Mouse (Mus musculus): ENCODE data around the gene Casz1. TPM values are rescaled to one million over a fixed set of nuclear protein-coding genes. Genes with fewer than 3 reads are reported as not detected.

The Casz1 gene
- polyA plus RNA-seq, 2 experiments, result 0.32 to 0.39 TPM

GRCm38 (mm10) chr4:148866812-148867470 is 62.7 kb downstream of the Casz1 start:
- Histone ChIP-seq H3K27ac (no peak overlapping the region), H3K9me3 (ENCODE audit: control insufficient read depth, low read length) (no peaks in the 10 kb centered on the region), H3K27me3 (ENCODE audit: control insufficient read depth, insufficient read depth, low read length) (no peaks in the 10 kb centered on the region), H3K4me2 (ENCODE audit: low read depth) (no peak overlapping the region), H3K36me3 (replicated peaks; ENCODE audit: control insufficient read depth, insufficient read depth, low read depth) (no peaks in the 10 kb centered on the region), H3K4me1 (replicated peaks; ENCODE audit: control insufficient read depth in 2 of 2, insufficient read depth in 2 of 2, low read length in 1 of 2) (no peaks in the 10 kb centered on the region), H3K9ac (replicated peaks) (no peak overlapping the region), H3K4me3 (ENCODE audit: insufficient read depth in 1 of 2, low read depth in 2 of 2, low read length in 2 of 2) (no peak overlapping the region)
- no peak for DNase-seq (ENCODE audit: low read depth in 3 of 3, low spot score in 3 of 3)
- ATAC-seq (ENCODE audit: insufficient read depth), result no peak
- WGBS (ENCODE audit: insufficient replicate concordance), result 17% methylated on average over 12 of the region's 12 CpGs
- TF ChIP-seq CTCF (IDR thresholded peaks at IDR 0.05; ENCODE audit: low read depth) (no peak), EP300 (IDR thresholded peaks at IDR 0.05; ENCODE audit: low read depth) (no peak)

GRCm38 (mm10) chr4:148867721-148868397 is 63.6 kb downstream of the Casz1 start:
- H3K27me3 ChIP-seq (ENCODE audit: control insufficient read depth, insufficient read depth, low read length), result no peaks in the 10 kb centered on the region
- H3K4me3 ChIP-seq (ENCODE audit: insufficient read depth in 1 of 2, low read depth in 2 of 2, low read length in 2 of 2), result no peak overlapping the region
- ATAC-seq (ENCODE audit: insufficient read depth) (no peak), DNase-seq (ENCODE audit: low read depth in 3 of 3, low spot score in 3 of 3) (no peak)
- H3K4me2 ChIP-seq (ENCODE audit: low read depth), result no peak overlapping the region
- H3K4me1 ChIP-seq (replicated peaks; ENCODE audit: control insufficient read depth in 2 of 2, insufficient read depth in 2 of 2, low read length in 1 of 2), result no peaks in the 10 kb centered on the region
- TF ChIP-seq CTCF (IDR thresholded peaks at IDR 0.05; ENCODE audit: low read depth) (no peak), EP300 (IDR thresholded peaks at IDR 0.05; ENCODE audit: low read depth) (no peak)
- no peak overlapping the region for H3K9ac ChIP-seq (replicated peaks)
- 64% methylated on average over 11 of the region's 11 CpGs for WGBS (ENCODE audit: insufficient replicate concordance)
- no peak overlapping the region for H3K27ac ChIP-seq
- H3K36me3 ChIP-seq (replicated peaks; ENCODE audit: control insufficient read depth, insufficient read depth, low read depth), result no peaks in the 10 kb centered on the region
- H3K9me3 ChIP-seq (ENCODE audit: control insufficient read depth, low read length), result no peaks in the 10 kb centered on the region

- Histone ChIP-seq H3K9ac (replicated peaks) (no peak overlapping the region), H3K9me3 (ENCODE audit: control insufficient read depth, low read length) (no peaks in the 10 kb centered on the region), H3K4me3 (ENCODE audit: insufficient read depth in 1 of 2, low read depth in 2 of 2, low read length in 2 of 2) (no peak overlapping the region), H3K27ac (no peak overlapping the region), H3K4me1 (replicated peaks; ENCODE audit: control insufficient read depth in 2 of 2, insufficient read depth in 2 of 2, low read length in 1 of 2) (no peaks in the 10 kb centered on the region), H3K4me2 (ENCODE audit: low read depth) (no peak overlapping the region), H3K36me3 (replicated peaks; ENCODE audit: control insufficient read depth, insufficient read depth, low read depth) (no peaks in the 10 kb centered on the region), H3K27me3 (ENCODE audit: control insufficient read depth, insufficient read depth, low read length) (no peaks in the 10 kb centered on the region; the same call in 1 of the 2 replicates)
- ATAC-seq (ENCODE audit: insufficient read depth) (no peak), DNase-seq (ENCODE audit: low read depth in 3 of 3, low spot score in 3 of 3) (no peak)
- no peak for TF ChIP-seq EP300 (IDR thresholded peaks at IDR 0.05; ENCODE audit: low read depth)
- no peak for TF ChIP-seq CTCF (IDR thresholded peaks at IDR 0.05; ENCODE audit: low read depth)
- 64% methylated on average over 7 of the region's 7 CpGs for WGBS (ENCODE audit: insufficient replicate concordance)
Measured at GRCm38 (mm10) chr4:148869566-148869965, 65.3 kb downstream of the Casz1 start.

GRCm38 (mm10) chr4:148870496-148870895 is 66.3 kb downstream of the Casz1 start:
- DNase-seq (ENCODE audit: low read depth in 3 of 3, low spot score in 3 of 3), result no peak
- Histone ChIP-seq H3K27ac (no peak overlapping the region), H3K36me3 (replicated peaks; ENCODE audit: control insufficient read depth, insufficient read depth, low read depth) (no peaks in the 10 kb centered on the region), H3K27me3 (ENCODE audit: control insufficient read depth, insufficient read depth, low read length) (no peaks in the 10 kb centered on the region; the same call in 1 of the 2 replicates), H3K4me3 (ENCODE audit: insufficient read depth in 1 of 2, low read depth in 2 of 2, low read length in 2 of 2) (no peak overlapping the region), H3K4me2 (ENCODE audit: low read depth) (no peak overlapping the region), H3K4me1 (replicated peaks; ENCODE audit: control insufficient read depth in 2 of 2, insufficient read depth in 2 of 2, low read length in 1 of 2) (no peaks in the 10 kb centered on the region), H3K9me3 (ENCODE audit: control insufficient read depth, low read length) (no peaks in the 10 kb centered on the region), H3K9ac (replicated peaks) (no peak overlapping the region)
- TF ChIP-seq CTCF (IDR thresholded peaks at IDR 0.05; ENCODE audit: low read depth) (no peak), EP300 (IDR thresholded peaks at IDR 0.05; ENCODE audit: low read depth) (no peak)
- ATAC-seq (ENCODE audit: insufficient read depth), result no peak
- WGBS (ENCODE audit: insufficient replicate concordance), result 77% methylated on average over 4 of the region's 4 CpGs

GRCm38 (mm10) chr4:148871751-148872334 is 67.6 kb downstream of the Casz1 start:
- Histone ChIP-seq H3K9ac (replicated peaks) (no peak overlapping the region), H3K4me2 (ENCODE audit: low read depth) (no peak overlapping the region), H3K36me3 (replicated peaks; ENCODE audit: control insufficient read depth, insufficient read depth, low read depth) (no peaks in the 10 kb centered on the region), H3K27ac (no peak overlapping the region), H3K4me1 (replicated peaks; ENCODE audit: control insufficient read depth in 2 of 2, insufficient read depth in 2 of 2, low read length in 1 of 2) (no peaks in the 10 kb centered on the region), H3K9me3 (ENCODE audit: control insufficient read depth, low read length) (no peaks in the 10 kb centered on the region), H3K27me3 (ENCODE audit: control insufficient read depth, insufficient read depth, low read length) (no peaks in the 10 kb centered on the region; the same call in 1 of the 2 replicates), H3K4me3 (ENCODE audit: insufficient read depth in 1 of 2, low read depth in 2 of 2, low read length in 2 of 2) (no peak overlapping the region)
- ATAC-seq (ENCODE audit: insufficient read depth), result no peak
- TF ChIP-seq EP300 (IDR thresholded peaks at IDR 0.05; ENCODE audit: low read depth), result no peak
- no peak for TF ChIP-seq CTCF (IDR thresholded peaks at IDR 0.05; ENCODE audit: low read depth)
- WGBS (ENCODE audit: insufficient replicate concordance), result 48% methylated on average over 10 of the region's 10 CpGs
- DNase-seq (ENCODE audit: low read depth in 3 of 3, low spot score in 3 of 3), result no peak

Data from liver, embryonic 14.5 days (tissue).